Mouse (Mus musculus) frontal cortex, postnatal 10 days (tissue): ENCODE data around the gene Calm3.
A peak's percentile ranks its signal among the peaks of the same experiment; 100 is the strongest.
"Not testable (repeated sequence)": the region's sequence is repeated elsewhere in the genome, so short reads cannot be mapped to it uniquely, and the experiment has no call there.

Experiments
- DNase-seq, 2 experiments: peaks; one replicate each; pipeline ENCODE4 v3.0.0; 2022; ENCODE audit warnings: low spot score in 2 of 2, mixed read lengths in 1 of 2

Gene Calm3

DNA sequence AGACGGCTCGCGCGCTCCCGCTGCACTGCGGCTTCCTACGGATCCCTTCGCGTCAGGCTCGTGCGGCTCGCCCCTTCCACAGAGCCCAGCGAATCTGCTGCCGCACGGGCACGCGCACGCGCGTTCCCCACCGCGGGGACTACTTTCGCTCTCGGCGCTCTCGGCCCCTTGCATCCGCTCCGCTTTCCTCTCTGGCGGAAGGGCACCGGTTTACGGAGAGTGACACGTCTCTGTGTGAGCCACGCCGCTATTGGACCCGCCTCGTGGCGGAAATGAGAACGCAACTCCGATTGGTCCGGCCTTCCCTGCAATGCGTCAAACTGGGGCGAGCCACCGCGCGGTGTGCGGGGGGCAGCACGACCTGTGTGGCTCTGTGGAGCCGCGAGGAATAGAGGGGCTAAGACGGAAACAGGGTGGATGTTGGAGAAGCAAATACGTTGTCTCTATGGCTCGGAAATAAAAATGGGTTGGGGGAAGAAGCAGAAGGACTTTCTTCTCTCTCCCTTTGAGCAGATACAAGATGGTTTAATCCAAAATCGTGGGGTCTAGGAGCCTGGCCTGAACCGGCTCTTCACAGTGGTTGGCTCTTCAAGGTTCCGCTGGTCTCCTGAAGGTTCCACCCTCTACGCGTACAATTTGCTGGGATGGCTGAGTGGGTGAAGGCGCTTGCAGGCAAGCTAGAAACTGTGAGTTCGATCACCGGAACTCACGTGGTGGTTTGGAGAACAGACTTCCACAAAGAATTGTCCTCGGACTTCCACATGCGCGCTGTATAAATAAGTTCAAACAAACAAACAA is at the start of gene Calm3:
Calm3 (minus strand) TSS at position 78 of the 798 bp plus-strand sequence.
- peak; percentile 98 to 100 for DNase-seq

DNA sequence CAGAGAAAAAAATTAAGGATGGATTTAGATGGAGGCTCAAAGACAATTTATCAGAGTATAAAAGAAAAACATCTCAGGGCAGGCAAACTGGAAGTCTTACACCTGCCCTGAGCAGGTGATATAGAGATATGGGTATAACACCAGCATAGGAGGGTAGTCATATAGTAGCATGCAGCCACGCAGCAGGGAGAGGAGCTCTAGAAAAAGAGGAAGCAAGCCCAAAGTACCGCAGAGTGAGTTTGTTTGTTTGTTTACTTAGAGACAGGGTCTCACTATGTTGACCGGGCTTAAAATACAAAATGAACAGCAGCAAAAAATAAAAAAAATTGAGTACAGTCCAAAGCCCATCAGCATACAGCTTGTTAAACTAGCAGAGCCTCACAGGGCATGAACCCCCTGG is 47.2 kb upstream of the Calm3 start:
- no peak for DNase-seq

DNA sequence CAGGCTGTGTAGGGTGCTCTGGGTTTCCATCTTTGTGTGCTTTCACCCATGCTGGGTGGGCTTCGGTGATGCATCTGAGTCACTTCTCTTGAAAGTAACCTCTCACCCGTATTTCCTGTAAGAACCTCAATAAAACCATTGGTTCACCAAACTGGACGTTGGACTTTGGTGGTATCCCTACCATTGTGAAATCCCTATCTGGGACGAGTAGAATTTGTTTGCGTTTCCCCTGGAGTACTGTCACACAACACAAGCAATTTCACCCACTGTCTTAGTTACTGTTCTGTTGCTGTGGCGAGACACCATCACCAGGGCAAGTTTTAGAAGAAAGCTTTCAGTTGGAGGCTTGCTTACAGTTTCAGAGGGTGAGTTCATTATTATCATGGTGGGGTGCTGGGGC is 44.5 kb upstream of the Calm3 start:
- no peak for DNase-seq

DNA sequence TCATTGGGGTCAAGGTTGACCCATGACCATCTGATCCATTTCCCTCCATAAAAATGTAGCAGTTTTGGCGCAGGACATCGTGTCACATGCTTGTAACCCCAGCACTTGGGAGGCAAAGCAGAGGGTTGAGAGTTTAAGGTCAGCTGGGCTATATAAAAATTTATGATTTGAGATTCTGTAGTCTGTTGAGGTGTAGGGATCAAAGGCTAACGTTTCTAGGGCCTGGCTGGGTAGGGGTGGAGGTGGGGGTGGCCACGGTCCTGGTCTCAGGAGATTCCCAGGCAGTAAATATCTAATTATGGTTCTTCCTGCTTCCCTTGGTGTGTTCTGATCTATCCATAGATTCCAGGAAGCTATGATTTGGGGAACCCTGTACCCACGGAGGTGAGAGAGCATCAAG is 37.8 kb upstream of the Calm3 start:
- DNase-seq = no peak

- peak; percentile 90 to 91 for DNase-seq
Measured at GRCm38 (mm10) chr7:16959539-16960187, 35.7 kb upstream of the Calm3 start, which contains the start of gene Pnmal1. TSS of gene Pnmal1 (plus strand) at chr7:16959679.

DNA sequence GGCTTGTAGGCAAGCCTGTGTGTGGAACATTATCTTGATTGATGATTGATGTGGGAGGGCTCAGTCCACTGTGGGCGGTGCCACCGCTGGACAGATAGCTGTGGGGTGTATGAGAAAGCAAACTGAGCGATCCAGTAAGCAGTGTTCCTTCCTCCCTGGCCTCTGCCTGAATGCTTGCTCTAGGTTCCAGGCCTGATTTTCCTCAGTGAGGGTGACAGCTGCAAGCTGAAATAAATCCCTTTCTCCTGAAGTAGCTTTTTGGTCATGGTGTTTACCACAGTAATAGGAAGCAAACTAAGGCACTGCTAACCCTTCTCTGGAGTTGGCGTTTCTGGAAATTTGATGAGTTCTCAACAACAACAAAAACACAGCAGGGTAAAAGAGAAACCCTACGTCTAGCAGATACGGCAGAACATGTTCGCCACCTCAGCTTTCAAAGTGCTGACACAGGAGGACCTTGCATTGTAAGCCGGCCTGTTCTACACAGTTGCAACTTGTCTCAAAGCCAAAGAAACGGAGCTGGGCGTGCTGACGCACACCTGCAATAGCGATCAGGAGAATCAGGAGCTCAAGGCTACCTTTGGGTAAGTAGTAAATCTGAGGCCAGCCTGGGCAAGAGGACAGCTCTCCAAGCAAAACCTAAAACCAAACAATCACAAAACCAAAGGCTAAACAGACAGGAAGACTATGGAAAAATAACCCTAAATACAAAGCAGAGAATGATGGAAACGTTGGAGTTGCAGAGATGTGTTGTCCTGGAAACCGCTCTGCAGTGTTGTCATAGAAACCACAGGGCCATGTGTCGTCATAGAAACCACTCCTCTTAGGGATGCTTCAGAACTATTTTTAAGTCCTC is 32.7 kb upstream of the Calm3 start:
- DNase-seq = no peak

DNA sequence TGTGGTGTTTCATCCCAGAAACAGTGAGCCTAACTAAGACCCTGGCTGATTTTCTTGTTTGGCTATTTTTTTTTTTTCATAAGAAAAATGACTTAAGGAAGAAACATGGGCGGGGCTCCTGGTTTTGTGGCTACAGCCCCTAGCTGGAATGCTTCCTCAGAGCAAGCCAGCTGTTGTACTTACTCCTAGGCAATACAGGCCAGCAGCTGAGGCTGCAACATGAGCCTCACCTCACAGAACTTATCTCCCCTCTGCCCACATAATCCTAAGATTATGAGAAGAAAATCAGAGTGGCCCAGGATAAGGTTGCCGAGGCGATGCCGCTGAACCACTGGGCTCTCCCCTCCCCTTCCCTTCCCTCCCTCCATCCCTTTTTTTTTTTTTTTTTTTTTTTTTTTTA is 31.8 kb upstream of the Calm3 start:
- no peak for DNase-seq

- DNase-seq = not testable (repeated sequence)
Measured at GRCm38 (mm10) chr7:16953776-16954175, 29.9 kb upstream of the Calm3 start.

DNA sequence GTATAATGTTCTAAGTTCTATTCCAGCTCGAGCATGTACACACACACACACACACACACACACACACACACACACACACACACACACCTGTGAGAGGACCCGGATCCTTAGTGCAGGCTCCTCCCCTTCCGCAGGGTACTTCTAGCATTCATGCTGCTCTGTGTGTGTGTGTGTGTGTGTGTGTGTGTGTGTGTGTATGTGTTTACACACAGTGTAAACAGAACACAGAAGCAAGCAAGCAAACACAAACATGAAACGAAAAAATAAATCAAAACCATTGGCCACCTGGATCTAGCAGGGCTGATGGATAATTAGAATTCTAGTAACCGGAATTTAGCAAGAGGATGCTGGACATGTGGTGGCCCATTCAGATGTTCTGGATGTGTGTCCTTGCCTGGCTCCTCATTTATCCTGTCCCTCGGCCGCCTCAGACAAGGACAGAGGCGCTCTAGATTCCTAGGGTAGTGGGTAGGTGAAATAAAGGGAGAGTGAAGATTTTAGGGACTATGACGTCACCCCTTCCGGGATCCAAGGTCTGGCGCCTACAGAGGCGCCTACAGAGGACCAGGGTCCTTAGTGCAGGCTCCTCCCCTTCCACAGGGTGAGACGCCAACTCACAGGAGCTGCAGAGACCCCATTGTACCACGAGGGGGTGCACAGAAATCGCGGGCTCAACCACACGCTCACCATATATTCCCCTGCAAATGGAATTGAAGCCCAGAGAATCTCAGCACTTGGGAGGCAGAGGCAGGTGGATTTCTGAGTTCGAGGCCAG is 27.1 kb upstream of the Calm3 start:
- DNase-seq = peak; percentile 79 to 84

- DNase-seq = peak in 1 of 2 experiments; percentile 82
Measured at GRCm38 (mm10) chr7:16949908-16950841, 26.3 kb upstream of the Calm3 start.

GRCm38 (mm10) chr7:16948923-16949458 is 25.1 kb upstream of the Calm3 start:
- no peak for DNase-seq

GRCm38 (mm10) chr7:16947959-16948361 is 24.0 kb upstream of the Calm3 start:
- no peak for DNase-seq

GRCm38 (mm10) chr7:16947349-16947895 is 23.5 kb upstream of the Calm3 start:
- no peak for DNase-seq

- DNase-seq = no peak
Measured at GRCm38 (mm10) chr7:16946441-16947348, 22.8 kb upstream of the Calm3 start.

GRCm38 (mm10) chr7:16945419-16945818 is 21.5 kb upstream of the Calm3 start:
- no peak for DNase-seq

- DNase-seq = no peak
Measured at GRCm38 (mm10) chr7:16944808-16945315, 20.9 kb upstream of the Calm3 start.

DNA sequence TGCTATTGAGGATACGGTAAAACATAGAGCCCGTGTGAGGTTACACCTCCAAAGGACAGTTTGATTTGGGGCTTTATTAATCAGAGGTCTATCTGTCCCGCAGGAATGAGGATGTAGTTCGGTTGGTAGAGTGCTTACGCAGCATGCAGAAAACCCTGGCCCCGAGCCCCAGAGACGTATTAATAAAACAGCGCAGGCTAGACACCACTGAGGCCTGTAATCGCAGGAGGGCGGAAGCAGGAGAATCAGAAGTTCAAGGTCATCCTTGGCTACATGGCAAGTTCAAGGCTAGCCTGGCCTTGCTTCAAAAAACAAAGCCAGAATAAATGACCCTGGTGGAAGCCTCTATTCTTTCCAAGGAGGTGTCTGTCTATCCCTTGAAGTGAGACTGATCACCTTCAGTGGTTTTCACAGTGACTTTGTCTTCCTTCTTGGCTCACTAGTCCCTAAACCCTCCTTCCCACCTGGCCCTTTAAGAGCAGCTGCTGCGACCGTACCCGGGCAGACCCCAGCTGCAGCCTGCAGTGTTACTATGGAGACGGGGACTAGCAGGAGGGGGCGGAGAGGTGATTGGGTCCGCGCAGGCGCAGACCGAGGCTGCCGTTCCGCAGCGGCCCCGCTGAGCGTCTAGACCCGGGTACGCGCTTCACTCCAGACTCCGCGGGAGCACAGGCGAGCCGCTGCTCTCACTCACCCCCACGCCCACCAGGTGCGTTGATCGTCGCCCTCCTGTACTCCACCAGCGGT is 20.3 kb upstream of the Calm3 start, which contains the start of gene Pnmal2:
Pnmal2 (plus strand) TSS at position 622 of the 747 bp plus-strand sequence.
- peak; percentile 88 to 90 for DNase-seq

DNA sequence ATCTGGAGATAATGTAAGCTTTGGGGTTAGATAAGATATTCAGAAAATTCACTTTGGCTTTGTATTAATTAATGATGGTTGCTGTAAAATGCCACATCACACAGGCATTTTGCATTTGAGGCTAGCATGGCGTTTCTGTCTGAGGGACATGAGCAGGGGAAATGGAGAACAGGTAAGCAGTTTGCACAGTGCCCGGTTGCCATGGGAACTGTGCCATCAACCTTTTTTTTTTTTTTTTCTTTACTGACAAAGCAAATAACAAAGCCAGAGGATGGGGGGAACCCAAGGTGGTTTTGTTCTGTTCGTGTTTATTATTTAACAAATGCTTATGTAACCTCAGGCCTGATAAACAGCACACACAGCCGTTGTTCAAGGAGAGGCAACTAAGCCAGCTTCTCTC is 18.9 kb upstream of the Calm3 start:
- no peak for DNase-seq
